Mouse (Mus musculus) ES-Bruce4 (cell line): Measurements from ENCODE around the gene Ssbp2. TPM values are rescaled to one million over a fixed set of nuclear protein-coding genes. Genes with fewer than 3 reads are reported as not detected.

Source experiments
- H3K27ac ChIP-seq: 2 replicates; pipeline ENCODE4 v1.5.1; 2012; ENCODE audit warnings: low read length, inconsistent platforms; ENCODE audit not compliant: insufficient read depth
- H3K27me3 ChIP-seq: 2 replicates; pipeline ENCODE4 v1.6.1; 2012; ENCODE audit warnings: mild to moderate bottlenecking, low read length, inconsistent platforms; ENCODE audit not compliant: control insufficient read depth, poor library complexity, insufficient read depth, severe bottlenecking
- H3K36me3 ChIP-seq: 2 replicates; pipeline ENCODE4 v1.6.1; 2012; ENCODE audit warnings: inconsistent platforms, mild to moderate bottlenecking, low read length, moderate library complexity; ENCODE audit not compliant: control insufficient read depth, poor library complexity, insufficient read depth, severe bottlenecking
- H3K4me1 ChIP-seq: one replicate; pipeline ENCODE4 v1.8.1; 2011; ENCODE audit warnings: low read length; ENCODE audit not compliant: control insufficient read depth, insufficient read depth
- H3K4me3 ChIP-seq: 2 replicates; pipeline ENCODE4 v1.5.1; 2011; ENCODE audit warnings: low read depth, mild to moderate bottlenecking, low read length
- H3K9ac ChIP-seq: 2 replicates; pipeline ENCODE4 v1.6.1; 2012; ENCODE audit warnings: low read depth, mild to moderate bottlenecking, inconsistent platforms; ENCODE audit not compliant: poor library complexity, severe bottlenecking
- H3K9me3 ChIP-seq: replicated peaks from 2 replicates; pipeline ENCODE4 v1.6.1; 2012; ENCODE audit warnings: mild to moderate bottlenecking, low read length, inconsistent platforms; ENCODE audit not compliant: control insufficient read depth, poor library complexity, insufficient read depth, severe bottlenecking
- CTCF ChIP-seq: IDR thresholded peaks from one replicate; pipeline ENCODE4 v1.8.1; 2011; ENCODE audit warnings: low read depth, low read length
- EP300 ChIP-seq: IDR thresholded peaks from 2 replicates; pipeline ENCODE4 v1.6.1; 2011; ENCODE audit warnings: low read depth, low read length; ENCODE audit not compliant: insufficient read depth
- POLR2A ChIP-seq: IDR thresholded peaks from one replicate; pipeline ENCODE4 v1.8.1; 2011; ENCODE audit warnings: low read length; ENCODE audit not compliant: insufficient read depth
- polyA plus RNA-seq: library from polyadenylated mRNA; stranded (reverse); fragments of >200 nt; gene quantifications from 2 replicates; pipeline ENCODE4 v1.2.4, GENCODE M21; 2011; ENCODE audit warnings: low read depth; ENCODE audit not compliant: missing spikeins, insufficient read depth, insufficient read length

Ssbp2 gene
- polyA plus RNA-seq, 1 experiment, result 5.5 TPM

GRCm38 (mm10) chr13:91681474-91681873 lies 221.4 kb downstream of the Ssbp2 start:
- Histone ChIP-seq H3K27me3 (no peaks in the 10 kb centered on the region), H3K27ac (no peak overlapping the region), H3K9ac (no peak overlapping the region), H3K4me1 (no peaks in the 10 kb centered on the region), H3K4me3 (no peak overlapping the region), H3K9me3 (no peaks in the 10 kb centered on the region), H3K36me3 (no peaks in the 10 kb centered on the region)
- TF ChIP-seq POLR2A, result no peak
- TF ChIP-seq CTCF, result no peak
- no peak for TF ChIP-seq EP300

GRCm38 (mm10) chr13:91690118-91690517 lies 230.0 kb downstream of the Ssbp2 start:
- Histone ChIP-seq H3K9ac (no peak overlapping the region), H3K4me1 (no peaks in the 10 kb centered on the region), H3K4me3 (no peak overlapping the region), H3K27me3 (no peaks in the 10 kb centered on the region), H3K9me3 (no peaks in the 10 kb centered on the region), H3K36me3 (no peaks in the 10 kb centered on the region), H3K27ac (no peak overlapping the region)
- no peak for TF ChIP-seq CTCF
- no peak for TF ChIP-seq EP300
- no peak for TF ChIP-seq POLR2A

- Histone ChIP-seq H3K4me3 (no peak overlapping the region), H3K27me3 (no peaks in the 10 kb centered on the region), H3K9ac (no peak overlapping the region), H3K4me1 (no peaks in the 10 kb centered on the region), H3K9me3 (no peaks in the 10 kb centered on the region), H3K27ac (no peak overlapping the region), H3K36me3 (no peaks in the 10 kb centered on the region)
- no peak for TF ChIP-seq CTCF
- TF ChIP-seq POLR2A, result no peak
- no peak for TF ChIP-seq EP300
These were observed 233.5 kb downstream of the Ssbp2 start for GRCm38 (mm10) chr13:91693615-91694014.

GRCm38 (mm10) chr13:91695406-91695805 lies 235.3 kb downstream of the Ssbp2 start:
- TF ChIP-seq POLR2A (no peak), EP300 (no peak), CTCF (no peak)
- Histone ChIP-seq H3K27ac (no peak overlapping the region), H3K27me3 (no peaks in the 10 kb centered on the region), H3K36me3 (no peaks in the 10 kb centered on the region), H3K4me1 (no peaks in the 10 kb centered on the region), H3K4me3 (no peak overlapping the region), H3K9ac (no peak overlapping the region), H3K9me3 (no peaks in the 10 kb centered on the region)

GRCm38 (mm10) chr13:91696109-91696645 lies 236.1 kb downstream of the Ssbp2 start:
- no peaks in the 10 kb centered on the region for H3K9me3 ChIP-seq
- no peaks in the 10 kb centered on the region for H3K36me3 ChIP-seq
- no peaks in the 10 kb centered on the region for H3K27me3 ChIP-seq
- H3K4me1 ChIP-seq, result no peaks in the 10 kb centered on the region
- H3K9ac ChIP-seq, result no peak overlapping the region
- no peak overlapping the region for H3K27ac ChIP-seq
- no peak overlapping the region for H3K4me3 ChIP-seq
- no peak for TF ChIP-seq POLR2A
- TF ChIP-seq EP300, result no peak
- no peak for TF ChIP-seq CTCF

GRCm38 (mm10) chr13:91697011-91697410 lies 236.9 kb downstream of the Ssbp2 start:
- no peaks in the 10 kb centered on the region for H3K9me3 ChIP-seq
- H3K36me3 ChIP-seq, result no peaks in the 10 kb centered on the region
- no peak overlapping the region for H3K4me3 ChIP-seq
- TF ChIP-seq EP300, result no peak
- no peak overlapping the region for H3K27ac ChIP-seq
- H3K4me1 ChIP-seq, result no peaks in the 10 kb centered on the region
- no peaks in the 10 kb centered on the region for H3K27me3 ChIP-seq
- H3K9ac ChIP-seq, result no peak overlapping the region

- TF ChIP-seq POLR2A (no peak), EP300 (no peak), CTCF (no peak)
- Histone ChIP-seq H3K36me3 (no peaks in the 10 kb centered on the region), H3K27me3 (no peaks in the 10 kb centered on the region), H3K4me3 (no peak overlapping the region), H3K27ac (no peak overlapping the region), H3K9me3 (no peaks in the 10 kb centered on the region), H3K9ac (no peak overlapping the region), H3K4me1 (no peaks in the 10 kb centered on the region)
These were observed 242.3 kb downstream of the Ssbp2 start for GRCm38 (mm10) chr13:91702337-91702736.
